In genomic region chr8:117498915-117499540, GRCm38 (mm10) we compare ENCODE assay signal across 8 mouse cellular contexts. TPM values are rescaled to one million over a fixed set of nuclear protein-coding genes. Genes with fewer than 3 reads are reported as not detected.
DNase-seq lines count a peak whose midpoint lies in the region; ATAC-seq and TF ChIP-seq lines count a peak whose summit lies in the region.

No protein-coding gene starts in this region.

- no peak overlapping the region for H3K27ac ChIP-seq in layer of hippocampus, adult 2 months
- H3K27ac ChIP-seq in intestine, embryonic 16.5 days (ENCODE audit: low read length) = no peak overlapping the region
- H3K27ac ChIP-seq in neural tube, embryonic 14.5 days (ENCODE audit: low read depth, low read length) = no peak overlapping the region

- 20% methylated on average over 20 of the region's 20 CpGs for WGBS in intestine, embryonic 16.5 days
- 7% methylated on average over 20 of the region's 20 CpGs for WGBS in neural tube, embryonic 14.5 days

- DNase-seq in layer of hippocampus, adult 2 months (ENCODE audit: low spot score in 2 of 2) = no peak
- DNase-seq in layer of hippocampus, postnatal 36 days = no peak
- peak; percentile 39 for DNase-seq in embryo, embryonic 11 days
- no peak for DNase-seq in cerebellum, postnatal 36 days
- DNase-seq in right cerebral cortex, postnatal 4 days = no peak

- no peaks in the 10 kb centered on the region for H3K9me3 ChIP-seq in intestine, embryonic 16.5 days (ENCODE audit: control insufficient read depth, low read length)
- no peaks in the 10 kb centered on the region for H3K9me3 ChIP-seq in neural tube, embryonic 14.5 days (ENCODE audit: control insufficient read depth, low read length)

- no peak for TF ChIP-seq CTCF in layer of hippocampus, adult 2 months (conservative IDR thresholded peaks at IDR 0.05)

- H3K36me3 ChIP-seq in intestine, embryonic 16.5 days (ENCODE audit: control insufficient read depth, insufficient read depth, low read length) = no peaks in the 10 kb centered on the region
- no peaks in the 10 kb centered on the region for H3K36me3 ChIP-seq in neural tube, embryonic 14.5 days (ENCODE audit: control insufficient read depth, insufficient read depth, low read length)

- H3K4me1 ChIP-seq in intestine, embryonic 16.5 days (ENCODE audit: control insufficient read depth, insufficient read depth, low read length) = peaks cover 8% of the 10 kb centered on the region
- peaks cover 5% of the 10 kb centered on the region; the same call in 1 of the 2 replicates for H3K4me1 ChIP-seq in neural tube, embryonic 14.5 days (ENCODE audit: control insufficient read depth, insufficient read depth, low read length)

- peak; percentile 19; the same call in 1 of the 2 replicates for ATAC-seq in intestine, embryonic 16.5 days
- no peak for ATAC-seq in neural tube, embryonic 14.5 days (ENCODE audit: low read depth)
- ATAC-seq in erythroid progenitor cell, adult 5-6 weeks (replicated peaks; ENCODE audit: low FRiP score, poor library complexity, severe bottlenecking) = no peak

- peak overlapping the region; percentile 73 for H3K9ac ChIP-seq in intestine, embryonic 16.5 days (ENCODE audit: low read depth, low read length)
- H3K9ac ChIP-seq in neural tube, embryonic 14.5 days (replicated peaks; ENCODE audit: low read depth, low read length) = no peak overlapping the region

- H3K4me3 ChIP-seq in layer of hippocampus, adult 2 months = peak overlapping the region; percentile 74
- peak overlapping the region; percentile 65 for H3K4me3 ChIP-seq in intestine, embryonic 16.5 days (ENCODE audit: low read length)
- peak overlapping the region; percentile 42 for H3K4me3 ChIP-seq in neural tube, embryonic 14.5 days (ENCODE audit: low read depth, low read length)

- peaks cover 12% of the 10 kb centered on the region; the same call in 1 of the 2 replicates for H3K27me3 ChIP-seq in intestine, embryonic 16.5 days (replicated peaks; ENCODE audit: control insufficient read depth, insufficient read depth, low read length)
- H3K27me3 ChIP-seq in neural tube, embryonic 14.5 days (ENCODE audit: control insufficient read depth, insufficient read depth, low read length) = peaks cover 9% of the 10 kb centered on the region

- H3K4me2 ChIP-seq in intestine, embryonic 16.5 days (ENCODE audit: low read depth, low read length) = peak overlapping the region; percentile 98
- peak overlapping the region; percentile 99 for H3K4me2 ChIP-seq in neural tube, embryonic 14.5 days (ENCODE audit: low read depth, low read length)

RNA-seq across cellular contexts. Expression of gene Plcg2, which starts 0.9 kb away (rescaled TPM):
- total RNA-seq in layer of hippocampus, adult 2 months (2021) = 1 to 10 TPM; 3.3 to 4.1 TPM
- 1 to 10 TPM; 2.6 to 3.3 TPM for total RNA-seq in layer of hippocampus, postnatal 36 days (2021)
- 3.6 and 3.7 TPM in 2 replicates for polyA plus RNA-seq in intestine, embryonic 16.5 days (2015; fragmentation: Nextera tagmentation; extraction: Ambion mirVana)
- 0.50 and 0.93 TPM in 2 replicates for polyA plus RNA-seq in neural tube, embryonic 14.5 days (2014; fragmentation: Nextera tagmentation; extraction: Ambion mirVana)
- total RNA-seq in erythroid progenitor cell, adult 5-6 weeks (2015; ENCODE audit: low replicate concordance) = 5.4 and 16.8 TPM in 2 replicates
- total RNA-seq in erythroid progenitor cell, adult 5-6 weeks (2017; ENCODE audit: low replicate concordance) = 8.5 and 13.3 TPM in 2 replicates
